Mouse (Mus musculus) intestine, embryonic 14.5 days (tissue): ENCODE results near the gene Sac3d1. TPM values are rescaled to one million over a fixed set of nuclear protein-coding genes. Genes with fewer than 3 reads are reported as not detected.
"Not testable (repeated sequence)": the region's sequence is repeated elsewhere in the genome, so short reads cannot be mapped to it uniquely, and the experiment has no call there.

ENCODE experiments used
- ATAC-seq: fragments of 200-750 bp; cut with Nextera tagmentation; replicated peaks from 2 replicates; pipeline ENCODE4 v1.8.0; 2017; ENCODE audit warnings: low read depth, moderate number of reproducible peaks, moderate TSS enrichment, moderate library complexity; ENCODE audit not compliant: low FRiP score, low TSS enrichment
- DNase-seq: peaks from one replicate; pipeline ENCODE4 v3.0.0-alpha.2; 2018; ENCODE audit warnings: low spot score
- H3K27ac ChIP-seq: fragments of 300-500 bp; sonication (generic); 2 replicates; pipeline ENCODE4 v1.5.1; 2014; ENCODE audit warnings: low read depth, mild to moderate bottlenecking, control low read depth
- H3K27me3 ChIP-seq: fragments of 300-500 bp; sonication (generic); replicated peaks from 2 replicates; pipeline ENCODE4 v1.6.1; 2014; ENCODE audit warnings: low read length, control low read depth; ENCODE audit not compliant: control insufficient read depth, insufficient read depth
- H3K36me3 ChIP-seq: fragments of 300-500 bp; sonication (generic); 2 replicates; pipeline ENCODE4 v1.6.1; 2014; ENCODE audit warnings: low read length, control low read depth; ENCODE audit not compliant: control insufficient read depth, insufficient read depth
- H3K4me1 ChIP-seq: fragments of 300-500 bp; sonication (generic); replicated peaks from 2 replicates; pipeline ENCODE4 v1.6.1; 2014; ENCODE audit warnings: low read length, control low read depth, mixed read lengths; ENCODE audit not compliant: control insufficient read depth, insufficient read depth
- H3K4me2 ChIP-seq: fragments of 300-500 bp; sonication (generic); 2 replicates; pipeline ENCODE4 v1.6.1; 2014; ENCODE audit warnings: low read length
- H3K4me3 ChIP-seq: fragments of 300-500 bp; sonication (generic); 2 replicates; pipeline ENCODE4 v1.5.1; 2014; ENCODE audit warnings: low read depth, low read length, control low read depth, mixed read lengths
- H3K9ac ChIP-seq: fragments of 300-500 bp; sonication (generic); 2 replicates; pipeline ENCODE4 v1.6.1; 2014; ENCODE audit warnings: mild to moderate bottlenecking, low read length
- H3K9me3 ChIP-seq: fragments of 300-500 bp; sonication (generic); 2 replicates; pipeline ENCODE4 v1.6.1; 2016; ENCODE audit warnings: low read length, control low read depth; ENCODE audit not compliant: control insufficient read depth
- WGBS: fragments of 180-500 bp; shearing (Covaris S2); extraction: QIAGEN DNeasy Blood & Tissue Kit; methylation state at CpG from one replicate; pipeline ENCODE4 v1.1.7; 2014; 5-methylcytosine and 5-hydroxymethylcytosine counted together
- polyA plus RNA-seq: library from polyadenylated mRNA; unstranded; fragments of >200 nt; fragmentation: Nextera tagmentation; extraction: Ambion mirVana; gene quantifications from 2 replicates; pipeline ENCODE4 v1.2.1, GENCODE M21; 2014

Gene Sac3d1
- polyA plus RNA-seq, 1 experiment from 2014 or later, result 59.9 TPM

DNA sequence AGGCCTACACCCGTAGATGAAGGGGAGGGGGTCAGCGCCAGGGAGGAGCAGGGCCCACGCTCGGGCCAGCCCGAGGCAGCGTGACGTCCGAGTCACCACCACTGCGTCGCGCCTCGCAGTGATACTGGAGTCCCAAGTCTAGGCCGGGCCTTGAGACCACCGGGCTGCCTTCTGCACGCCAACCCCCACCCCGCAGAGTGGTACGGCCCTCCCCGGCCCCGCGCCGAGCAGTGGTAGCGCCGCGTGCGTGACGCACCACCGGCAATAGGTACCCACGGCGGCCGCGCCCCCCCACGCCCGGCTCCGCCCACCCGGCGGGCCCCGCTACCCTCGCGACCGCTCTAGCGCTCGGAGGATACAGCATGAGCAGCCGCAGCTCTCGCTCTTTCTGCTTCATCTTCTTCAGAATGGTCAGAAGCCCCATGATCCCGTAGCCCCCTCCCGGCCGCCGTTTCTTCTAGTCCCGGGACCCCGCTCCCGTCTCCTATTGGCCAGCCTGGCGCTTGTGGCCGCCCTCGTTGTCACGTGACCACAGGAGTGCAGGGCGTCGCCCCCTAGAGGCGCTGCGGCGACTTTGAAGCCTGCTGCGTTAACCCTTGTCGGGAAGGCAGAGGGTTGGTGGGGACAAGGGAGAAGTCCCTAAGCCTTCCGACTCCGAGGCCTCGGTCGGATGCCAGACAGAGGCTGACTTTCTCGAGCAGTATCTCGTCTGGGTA lies 22.4 kb upstream of the Sac3d1 start, which contains the start of gene Batf2:
Gene Batf2, plus strand, starts transcription at position 306 of the 716 bp plus-strand sequence.
- whole genome bisulfite sequencing, result under 1% methylated on average over 68 of the region's 68 CpGs
- Histone ChIP-seq H3K9ac (peak within 1 kb of the TSS; percentile 77), H3K4me1 (peaks cover 5% of the 10 kb centered on the region), H3K4me3 (peak within 1 kb of the TSS; percentile 61), H3K27me3 (no peaks in the 10 kb centered on the region), H3K9me3 (no peaks in the 10 kb centered on the region), H3K27ac (peak within 1 kb of the TSS; percentile 94), H3K36me3 (peaks cover 12% of the 10 kb centered on the region; the same call in 1 of the 2 replicates), H3K4me2 (peak within 1 kb of the TSS; percentile 79)
- ATAC-seq (peak; percentile 94), DNase-seq (peak; percentile 98)

- Histone ChIP-seq H3K4me1 (peaks cover 5% of the 10 kb centered on the region), H3K4me2 (peak overlapping the region; percentile 79), H3K9me3 (no peaks in the 10 kb centered on the region), H3K27ac (peak overlapping the region; percentile 94), H3K4me3 (peak overlapping the region; percentile 61), H3K36me3 (peaks cover 17% of the 10 kb centered on the region; the same call in 1 of the 2 replicates), H3K27me3 (no peaks in the 10 kb centered on the region), H3K9ac (peak overlapping the region; percentile 77)
- no peak for DNase-seq
- 6% methylated on average over 16 of the region's 16 CpGs for whole genome bisulfite sequencing
- ATAC-seq, result no peak
Observed at GRCm38 (mm10) chr19:6140374-6140677, 21.9 kb upstream of the Sac3d1 start.

- WGBS, result 95% methylated on average over 6 of the region's 6 CpGs
- peak overlapping the region; percentile 79 for H3K4me2 ChIP-seq
- no peaks in the 10 kb centered on the region for H3K27me3 ChIP-seq
- DNase-seq (no peak), ATAC-seq (no peak)
- no peak overlapping the region for H3K4me3 ChIP-seq
- H3K9ac ChIP-seq, result peak overlapping the region; percentile 77
- H3K4me1 ChIP-seq, result peaks cover 5% of the 10 kb centered on the region
- H3K27ac ChIP-seq, result peak overlapping the region; percentile 94; the same call in 1 of the 2 replicates
- H3K9me3 ChIP-seq, result no peaks in the 10 kb centered on the region
- peaks cover 23% of the 10 kb centered on the region; the same call in 1 of the 2 replicates for H3K36me3 ChIP-seq
Observed at GRCm38 (mm10) chr19:6139701-6140100, 21.3 kb upstream of the Sac3d1 start.

- ATAC-seq, result no peak
- Histone ChIP-seq H3K4me2 (no peak overlapping the region), H3K4me1 (peaks cover 5% of the 10 kb centered on the region), H3K27me3 (no peaks in the 10 kb centered on the region), H3K9ac (no peak overlapping the region), H3K36me3 (peaks cover 27% of the 10 kb centered on the region; the same call in 1 of the 2 replicates), H3K27ac (no peak overlapping the region), H3K9me3 (no peaks in the 10 kb centered on the region), H3K4me3 (no peak overlapping the region)
- DNase-seq, result no peak
- 83% methylated on average over 3 of the region's 3 CpGs for WGBS
Observed at GRCm38 (mm10) chr19:6136397-6136796, 17.9 kb upstream of the Sac3d1 start.

- H3K27ac ChIP-seq, ATAC-seq, H3K4me2 ChIP-seq, H3K4me3 ChIP-seq, H3K9me3 ChIP-seq, H3K27me3 ChIP-seq, DNase-seq, H3K9ac ChIP-seq, H3K4me1 ChIP-seq: not testable (repeated sequence)
- peaks cover 27% of the 10 kb centered on the region; the same call in 1 of the 2 replicates for H3K36me3 ChIP-seq
- WGBS, result 54% methylated on average over 1 of the region's 1 CpGs
Observed at GRCm38 (mm10) chr19:6133197-6133596, 14.7 kb upstream of the Sac3d1 start.

DNA sequence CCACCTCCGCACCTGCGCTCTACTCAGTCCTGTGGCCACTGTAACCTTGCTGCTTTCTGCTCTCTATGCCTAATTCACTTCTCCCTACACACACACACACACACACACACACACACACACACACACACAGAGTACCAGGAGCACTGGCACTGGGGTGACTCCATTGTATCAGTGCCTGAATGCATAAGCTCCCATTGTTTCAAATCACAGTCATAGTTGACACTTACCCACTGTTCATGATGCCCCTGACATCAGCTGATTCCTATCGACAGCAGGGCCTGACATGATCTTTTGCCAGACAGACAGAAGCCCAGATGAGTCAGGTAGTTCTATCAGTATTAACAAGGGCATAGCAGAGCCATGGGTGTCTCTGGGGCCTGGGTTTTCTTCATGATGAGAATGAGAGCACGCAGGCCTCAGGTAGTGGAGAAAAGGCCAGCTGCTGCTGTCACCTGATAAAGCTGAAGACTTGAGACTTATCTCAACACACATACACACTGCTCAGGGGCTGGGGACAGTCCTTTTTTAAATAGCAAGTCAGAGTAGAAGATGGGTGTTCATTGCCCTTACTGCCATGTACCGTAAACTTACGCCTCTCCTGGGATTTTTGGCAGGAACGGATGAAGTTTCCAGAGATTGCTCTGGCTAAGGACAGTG lies 13.8 kb upstream of the Sac3d1 start:
- Histone ChIP-seq H3K27ac (no peak overlapping the region), H3K36me3 (peaks cover 24% of the 10 kb centered on the region; the same call in 1 of the 2 replicates), H3K27me3 (no peaks in the 10 kb centered on the region), H3K9me3 (no peaks in the 10 kb centered on the region), H3K4me3 (no peak overlapping the region), H3K4me1 (0 out of 2 replicates have a peak, but pooled peaks cover 2% of the 10 kb centered on the region), H3K9ac (no peak overlapping the region), H3K4me2 (no peak overlapping the region)
- WGBS, result 82% methylated on average over 7 of the region's 7 CpGs
- DNase-seq (no peak), ATAC-seq (no peak)

DNA sequence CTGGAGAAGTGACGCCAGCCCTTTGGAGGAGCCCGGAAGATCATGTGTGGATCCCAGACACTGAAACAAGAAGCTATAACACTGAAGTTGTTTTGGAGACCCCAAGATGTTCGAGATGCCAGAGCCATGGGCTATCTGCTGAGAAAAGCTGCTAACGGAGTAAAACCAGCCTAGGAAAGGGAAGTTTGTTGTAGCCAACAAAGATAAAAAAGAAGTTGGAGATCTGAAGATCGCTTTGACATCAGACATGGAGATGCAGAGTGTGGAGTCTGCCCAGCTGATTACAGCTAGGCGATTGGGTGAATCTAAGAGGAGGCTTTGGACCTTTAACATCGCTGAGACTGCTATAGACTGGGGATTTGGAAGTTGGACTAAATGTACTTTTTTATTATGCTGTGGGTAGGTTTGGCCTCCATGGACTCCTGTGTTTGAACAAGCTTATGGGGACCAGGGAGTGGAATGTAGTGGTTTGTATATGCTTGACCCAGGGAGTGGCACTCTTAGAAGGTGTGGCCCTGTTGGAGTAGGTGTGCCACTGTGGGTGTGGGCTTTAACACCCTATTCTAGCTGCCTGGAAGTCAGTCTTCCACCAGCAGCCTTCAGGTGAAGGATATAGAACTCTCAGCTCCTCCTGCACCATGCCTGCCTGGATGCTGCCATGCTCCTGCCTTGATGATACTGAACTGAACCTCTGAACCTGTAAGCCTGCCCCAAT lies 12.1 kb upstream of the Sac3d1 start:
- peaks cover 12% of the 10 kb centered on the region; the same call in 1 of the 2 replicates for H3K36me3 ChIP-seq
- H3K27ac ChIP-seq, ATAC-seq, H3K9ac ChIP-seq, H3K4me3 ChIP-seq, DNase-seq, H3K4me2 ChIP-seq, H3K4me1 ChIP-seq, H3K27me3 ChIP-seq, H3K9me3 ChIP-seq: not testable (repeated sequence)
- 76% methylated on average over 7 of the region's 7 CpGs for WGBS

DNA sequence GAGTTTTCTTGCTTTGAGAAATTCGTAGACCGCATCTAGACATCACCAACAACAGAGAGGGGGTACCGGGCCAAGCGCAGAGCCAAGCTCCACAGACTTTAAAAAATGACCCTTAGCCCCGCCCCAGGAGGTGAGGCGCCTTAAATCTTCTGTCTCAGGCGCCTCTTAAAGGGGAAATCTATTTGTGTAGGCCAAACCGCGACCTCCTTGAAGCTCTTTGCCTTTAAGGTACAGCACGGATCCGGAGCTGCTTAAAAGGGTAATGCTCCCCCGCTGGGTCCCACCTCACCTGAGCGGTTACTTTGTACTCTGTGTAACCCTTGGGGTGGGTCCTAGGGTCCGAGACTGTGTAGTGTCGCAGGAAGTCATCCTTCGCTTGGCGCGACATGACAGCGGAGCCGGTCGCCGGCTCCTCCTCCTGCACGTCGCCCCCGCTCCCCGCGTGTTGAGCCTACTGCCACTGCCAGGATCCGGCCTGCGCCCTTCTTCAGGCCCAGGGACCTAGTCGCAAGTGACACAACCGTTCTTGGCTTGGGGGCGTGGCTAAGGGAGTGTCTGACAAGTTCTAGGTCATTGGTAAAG lies 9.4 kb upstream of the Sac3d1 start, which contains the start of gene Snx15:
Gene Snx15, minus strand, starts transcription at position 545 of the 582 bp plus-strand sequence.
- WGBS, result under 1% methylated on average over 32 of the region's 32 CpGs
- H3K9ac ChIP-seq, result peak within 1 kb of the TSS; percentile 67
- DNase-seq (peak; percentile 96), ATAC-seq (peak; percentile 89)
- H3K4me3 ChIP-seq, result peak within 1 kb of the TSS; percentile 56
- peaks cover 2% of the 10 kb centered on the region; the same call in 1 of the 2 replicates for H3K4me1 ChIP-seq
- peak within 1 kb of the TSS; percentile 57 for H3K4me2 ChIP-seq
- H3K27me3 ChIP-seq, result no peaks in the 10 kb centered on the region
- H3K9me3 ChIP-seq, result no peaks in the 10 kb centered on the region
- H3K27ac ChIP-seq, result peak within 1 kb of the TSS; percentile 91
- H3K36me3 ChIP-seq, result no peaks in the 10 kb centered on the region
